Mouse (Mus musculus) heart, embryonic 11.5 days (tissue): Measurements from ENCODE around the gene Hoxa11. TPM values are rescaled to one million over a fixed set of nuclear protein-coding genes. Genes with fewer than 3 reads are reported as not detected.

Experiments used
- ATAC-seq: fragments of 200-750 bp; cut with Nextera tagmentation; replicated peaks from 2 replicates; pipeline ENCODE4 v1.8.0; 2017; ENCODE audit warnings: moderate library complexity; ENCODE audit not compliant: insufficient number of reproducible peaks, low FRiP score, low TSS enrichment
- H3K27ac ChIP-seq: fragments of 300-500 bp; sonication (generic); 2 replicates; pipeline ENCODE4 v1.5.1; 2014; ENCODE audit warnings: mild to moderate bottlenecking, low read depth, low read length
- H3K27me3 ChIP-seq: fragments of 300-500 bp; sonication (generic); 2 replicates; pipeline ENCODE4 v1.6.1; 2014; ENCODE audit warnings: mild to moderate bottlenecking, low read length, mixed read lengths; ENCODE audit not compliant: control insufficient read depth, insufficient read depth
- H3K36me3 ChIP-seq: fragments of 300-500 bp; sonication (generic); 2 replicates; pipeline ENCODE4 v1.6.1; 2014; ENCODE audit warnings: mild to moderate bottlenecking, low read length, moderate library complexity, mixed read lengths; ENCODE audit not compliant: control insufficient read depth, insufficient read depth
- H3K4me1 ChIP-seq: fragments of 300-500 bp; sonication (generic); 2 replicates; pipeline ENCODE4 v1.6.1; 2014; ENCODE audit warnings: low read length; ENCODE audit not compliant: control insufficient read depth, insufficient read depth
- H3K4me2 ChIP-seq: fragments of 300-500 bp; sonication (generic); 2 replicates; pipeline ENCODE4 v1.6.1; 2014; ENCODE audit warnings: mild to moderate bottlenecking, moderate library complexity
- H3K4me3 ChIP-seq: fragments of 300-500 bp; sonication (generic); 2 replicates; pipeline ENCODE4 v1.5.1; 2014; ENCODE audit warnings: low read depth, low read length
- H3K9ac ChIP-seq: fragments of 300-500 bp; sonication (generic); 2 replicates; pipeline ENCODE4 v1.6.1; 2014; ENCODE audit warnings: mild to moderate bottlenecking, low read depth, low read length, moderate library complexity
- H3K9me3 ChIP-seq: fragments of 300-500 bp; sonication (generic); replicated peaks from 2 replicates; pipeline ENCODE4 v1.6.1; 2016; ENCODE audit warnings: low read length; ENCODE audit not compliant: control insufficient read depth
- WGBS: fragments of 180-500 bp; shearing (Covaris S2); extraction: QIAGEN DNeasy Blood & Tissue Kit; methylation state at CpG from one replicate; pipeline ENCODE4 v1.1.7; 2014; ENCODE audit not compliant: insufficient replicate concordance; 5-methylcytosine and 5-hydroxymethylcytosine counted together
- microRNA counts: library from miRNA; unstranded; fragments of <30 nt; microRNA quantifications from one replicate; lab custom pipeline; 2015
- microRNA-seq: library from miRNA; unstranded; fragments of <30 nt; microRNA quantifications from one replicate; pipeline ENCODE4, GENCODE M21; 2016; ENCODE audit warnings: borderline number of aligned reads
- polyA plus RNA-seq: library from polyadenylated mRNA; unstranded; fragments of >200 nt; fragmentation: Nextera tagmentation; extraction: Ambion mirVana; gene quantifications from 2 replicates; pipeline ENCODE4 v1.2.1, GENCODE M21; 2014

Gene Hoxa11
- polyA plus RNA-seq, 1 experiment from 2014 or later = not detected

DNA sequence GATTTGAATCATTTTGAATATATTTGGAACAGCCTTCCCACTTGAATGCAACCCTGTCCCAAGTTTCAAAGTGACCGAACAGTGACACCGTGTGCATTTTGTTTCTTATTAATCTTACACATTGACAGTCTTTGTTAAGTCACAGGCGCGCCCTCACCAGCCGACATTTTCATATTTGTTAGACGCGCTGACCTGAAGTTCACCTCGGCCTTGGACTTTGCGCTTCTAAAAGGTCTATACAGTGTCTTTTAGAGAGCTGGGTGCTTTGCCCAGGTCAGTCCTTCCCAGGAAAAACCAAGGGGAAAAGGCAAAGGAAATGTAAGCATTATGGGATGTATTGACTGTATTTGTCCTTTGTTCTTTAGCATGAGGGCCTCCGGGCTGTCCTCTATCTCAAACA is 50.9 kb downstream of the Hoxa11 start:
- no peaks in the 10 kb centered on the region for H3K9me3 ChIP-seq
- no peak overlapping the region for H3K4me2 ChIP-seq
- no peak overlapping the region for H3K27ac ChIP-seq
- H3K27me3 ChIP-seq = peaks cover 97% of the 10 kb centered on the region
- H3K36me3 ChIP-seq = no peaks in the 10 kb centered on the region
- WGBS = 3% methylated on average over 10 of the region's 10 CpGs
- no peak for ATAC-seq
- peaks cover 11% of the 10 kb centered on the region; the same call in 1 of the 2 replicates for H3K4me1 ChIP-seq
- H3K4me3 ChIP-seq = no peak overlapping the region
- no peak overlapping the region for H3K9ac ChIP-seq

MicroRNA genes within 50 kb of the gene (microRNA counts, 519-probe panel; counts per million panel counts)
- 32.2 counts per million for microRNA mmu-miR-196b (lab: Ali Mortazavi, UCI)

Small RNAs within 50 kb of the gene (microRNA-seq; reads per million reads assigned to microRNA genes)
- gene Mir196b = 389 reads per million, percentile 78 among the genes with 10 or more reads in this experiment

Other genes with a start within 250 kb of the Hoxa11 start
- gene Skap2, start 233.3 kb downstream of the Hoxa11 start, polyA plus RNA-seq = 16.1 and 16.9 TPM in 2 replicates
- gene Hoxa1, start 87.5 kb downstream of the Hoxa11 start, polyA plus RNA-seq = 1.2 TPM in 2 replicates
- gene Hoxa2, start 81.0 kb downstream of the Hoxa11 start, polyA plus RNA-seq = 3.5 and 3.6 TPM in 2 replicates
- gene 5730596B20Rik, start 68.3 kb downstream of the Hoxa11 start, polyA plus RNA-seq = 0.45 and 0.57 TPM in 2 replicates
- gene Hoxa4, start 54.1 kb downstream of the Hoxa11 start, polyA plus RNA-seq = 0.68 and 1.4 TPM in 2 replicates
- 2.4 and 2.6 TPM in 2 replicates for gene Hoxa5, start 41.2 kb downstream of the Hoxa11 start, polyA plus RNA-seq
- not detected in 2 replicates for gene Hoxa6, start 37.1 kb downstream of the Hoxa11 start, polyA plus RNA-seq
- 1.5 and 2.2 TPM in 2 replicates for gene Hoxa3, start 32.5 kb downstream of the Hoxa11 start, polyA plus RNA-seq
- not detected in 2 replicates for gene Gm28308, start 32.5 kb downstream of the Hoxa11 start, polyA plus RNA-seq
- gene Hoxa7, start 24.0 kb downstream of the Hoxa11 start, polyA plus RNA-seq = 0.49 TPM in 2 replicates
- 0.13 and 0.29 TPM in 2 replicates for gene Hoxa9, start 14.7 kb downstream of the Hoxa11 start, polyA plus RNA-seq
- gene Hoxa10, start 5.0 kb downstream of the Hoxa11 start, polyA plus RNA-seq = 0.20 and 0.97 TPM in 2 replicates
- 0.20 TPM in 1 of 2 replicates, not detected in the other for gene Hoxa13, start 15.1 kb upstream of the Hoxa11 start, polyA plus RNA-seq
- gene Evx1, start 67.7 kb upstream of the Hoxa11 start, polyA plus RNA-seq = not detected in 2 replicates